33 mouse cellular contexts compared by ENCODE assay signal in the genomic region with DNA sequence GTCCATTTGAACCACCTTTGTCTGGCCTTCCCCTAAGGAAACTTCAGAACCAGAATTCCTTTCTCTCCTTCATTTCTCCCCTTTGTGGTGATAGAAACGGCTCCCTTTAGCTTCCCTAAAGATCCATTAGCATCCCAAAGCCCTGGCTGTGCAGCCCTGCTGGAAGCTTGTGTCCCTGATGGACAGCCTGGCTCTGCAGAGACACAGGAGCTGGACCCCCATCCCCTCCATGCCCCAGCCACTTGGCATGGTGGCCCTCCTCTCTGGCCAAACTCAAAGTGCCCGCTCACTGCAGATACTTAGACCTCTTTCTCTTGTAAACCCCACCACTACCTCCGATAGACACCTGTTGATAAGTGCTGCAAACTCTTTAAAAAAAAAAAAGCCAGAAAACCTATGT.
"Had no signal": no experiment of that assay in that cellular context is flagged by ENCODE, and none has a peak within 500 bp of the region (broad histone marks: within the 10 kb centered on the region; RNA-seq: fewer than 3 reads in every experiment).

No protein-coding gene starts in this region.

- H3K4me1 ChIP-seq: hindbrain, embryonic 12.5 days; intestine, embryonic 15.5 days; kidney, embryonic 15.5 days had no signal

- H3K27ac ChIP-seq: heart, embryonic 10.5 days; heart, embryonic 13.5 days; heart, embryonic 15.5 days; hindbrain, embryonic 10.5 days; hindbrain, embryonic 12.5 days; hindbrain, embryonic 13.5 days; hindbrain, embryonic 15.5 days; hindbrain, postnatal 0 days; intestine, embryonic 15.5 days; kidney, embryonic 15.5 days; kidney, postnatal 0 days; layer of hippocampus, adult 2 months; left cerebral cortex, adult 2 months had no signal

- H3K4me2 ChIP-seq: heart, embryonic 11.5 days; heart, embryonic 12.5 days; heart, embryonic 13.5 days; heart, embryonic 15.5 days; hindbrain, embryonic 12.5 days; hindbrain, embryonic 13.5 days; hindbrain, embryonic 15.5 days; intestine, embryonic 15.5 days; kidney, embryonic 15.5 days had no signal

- ATAC-seq: hindbrain, postnatal 0 days; inflammation-experienced regulatory T-cells, adult 6 months; intestine, embryonic 15.5 days; intestine, embryonic 16.5 days; intestine, postnatal 0 days had no signal

- H3K9me3 ChIP-seq: heart, embryonic 10.5 days; heart, embryonic 15.5 days; hindbrain, embryonic 12.5 days; hindbrain, embryonic 13.5 days; hindbrain, embryonic 15.5 days; intestine, embryonic 15.5 days; kidney, embryonic 15.5 days had no signal

- H3K27me3 ChIP-seq: heart, embryonic 12.5 days; heart, embryonic 13.5 days; heart, embryonic 15.5 days; hindbrain, embryonic 12.5 days; hindbrain, embryonic 13.5 days; hindbrain, embryonic 15.5 days; intestine, embryonic 15.5 days; kidney, embryonic 15.5 days had no signal

- H3K9ac ChIP-seq: heart, embryonic 12.5 days; heart, embryonic 13.5 days; heart, embryonic 15.5 days; hindbrain, embryonic 12.5 days; hindbrain, embryonic 13.5 days; hindbrain, embryonic 15.5 days; intestine, embryonic 15.5 days; kidney, embryonic 15.5 days had no signal

- DNase-seq: heart, postnatal 10 days; heart, postnatal 14 days; heart, postnatal 36 days; heart, postnatal 4 days; kidney, adult 11 months; kidney, adult 18-20 months; kidney, adult 2 months; kidney, adult 8-10 months; kidney, adult 9 months; kidney, postnatal 10 days; kidney, postnatal 14 days; kidney, postnatal 36 days; kidney, postnatal 4 days; layer of hippocampus, adult 9-11 months; layer of hippocampus, postnatal 36 days had no signal

- H3K36me3 ChIP-seq: heart, embryonic 10.5 days; heart, embryonic 12.5 days; heart, embryonic 15.5 days; hindbrain, embryonic 12.5 days; hindbrain, embryonic 13.5 days; hindbrain, embryonic 15.5 days; intestine, embryonic 15.5 days; kidney, embryonic 15.5 days had no signal

- H3K4me3 ChIP-seq: heart, embryonic 10.5 days; heart, embryonic 12.5 days; heart, embryonic 13.5 days; heart, embryonic 15.5 days; hindbrain, embryonic 10.5 days; hindbrain, embryonic 12.5 days; hindbrain, embryonic 13.5 days; hindbrain, embryonic 15.5 days; intestine, embryonic 15.5 days; kidney, embryonic 15.5 days; layer of hippocampus, adult 2 months; left cerebral cortex, adult 2 months had no signal
